Comparison of ENCODE assay signal across 14 mouse cellular contexts in the genomic region with DNA sequence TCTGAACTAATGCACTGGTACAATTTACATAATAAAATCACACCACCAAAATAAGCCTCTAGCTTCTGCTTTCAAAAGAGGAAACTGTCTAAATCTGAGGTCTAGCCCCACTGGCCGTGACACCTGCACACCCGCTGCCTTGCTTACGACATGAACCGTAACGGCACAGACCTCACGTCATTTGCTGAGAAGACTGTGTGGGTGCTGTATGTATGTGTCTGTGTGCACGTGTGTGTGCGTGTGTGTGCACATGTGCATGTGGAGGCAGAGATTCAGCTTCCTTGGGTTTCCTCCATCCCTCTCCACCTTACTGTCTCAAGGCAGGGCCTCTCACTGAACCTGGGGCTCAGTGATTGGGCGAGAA. TPM values are rescaled to one million over a fixed set of nuclear protein-coding genes. Genes with fewer than 3 reads are reported as not detected.
A peak's percentile ranks its signal among the peaks of the same experiment; 100 is the strongest.
DNase-seq lines count a peak whose midpoint lies in the region; ATAC-seq and TF ChIP-seq lines count a peak whose summit lies in the region.
"Had no signal": no experiment of that assay in that cellular context is flagged by ENCODE, and none has a peak within 500 bp of the region (broad histone marks: within the 10 kb centered on the region; RNA-seq: fewer than 3 reads in every experiment).

No protein-coding gene starts in this region.

- peaks cover 80% of the 10 kb centered on the region for H3K36me3 ChIP-seq in midbrain, embryonic 13.5 days
- H3K36me3 ChIP-seq in midbrain, postnatal 0 days (ENCODE audit: insufficient read depth, low read length) = peaks cover 37% of the 10 kb centered on the region
- peaks cover 55% of the 10 kb centered on the region for H3K36me3 ChIP-seq in liver, postnatal 0 days (replicated peaks; ENCODE audit: insufficient read depth, low read length)

- no peak for DNase-seq in midbrain, postnatal 0 days (ENCODE audit: low spot score)
- DNase-seq in liver, postnatal 0 days = peak; percentile 64
- DNase-seq in spleen, adult 18-20 months = peak; percentile 57 to 75
- no peak for DNase-seq in cerebellum, adult 11-12 months
- DNase-seq in ovary, postnatal 10 days (ENCODE audit: low spot score) = no peak
- DNase-seq in left cerebral cortex, postnatal 4 days = no peak

- H3K9ac ChIP-seq in midbrain, embryonic 13.5 days (replicated peaks) = no peak overlapping the region
- H3K9ac ChIP-seq in midbrain, postnatal 0 days (replicated peaks; ENCODE audit: low read length, poor library complexity, severe bottlenecking) = no peak overlapping the region
- H3K9ac ChIP-seq in liver, postnatal 0 days (replicated peaks) = no peak overlapping the region
- H3K9ac ChIP-seq: limb, embryonic 15.5 days; stomach, embryonic 15.5 days had no signal

- TF ChIP-seq CTCF in midbrain, postnatal 0 days (IDR thresholded peaks at IDR 0.05) = no peak
- no peak for TF ChIP-seq CTCF in liver, postnatal 0 days (IDR thresholded peaks at IDR 0.05; ENCODE audit: low read depth)

- no peak for TF ChIP-seq EP300 in liver, postnatal 0 days (IDR thresholded peaks at IDR 0.05; ENCODE audit: low read depth)

- no peak overlapping the region for H3K4me3 ChIP-seq in midbrain, embryonic 13.5 days (replicated peaks)
- no peak overlapping the region for H3K4me3 ChIP-seq in midbrain, postnatal 0 days (ENCODE audit: low read depth, low read length)
- H3K4me3 ChIP-seq in liver, postnatal 0 days (ENCODE audit: low read depth, low read length) = no peak overlapping the region
- H3K4me3 ChIP-seq: hindbrain, embryonic 10.5 days; limb, embryonic 15.5 days; stomach, embryonic 15.5 days had no signal

- H3K27me3 ChIP-seq in midbrain, embryonic 13.5 days = no peaks in the 10 kb centered on the region
- no peaks in the 10 kb centered on the region for H3K27me3 ChIP-seq in midbrain, postnatal 0 days (ENCODE audit: insufficient read depth, low read length)
- no peaks in the 10 kb centered on the region for H3K27me3 ChIP-seq in liver, postnatal 0 days (ENCODE audit: insufficient read depth, low read length)
- H3K27me3 ChIP-seq: limb, embryonic 15.5 days; stomach, embryonic 15.5 days had no signal

- H3K27ac ChIP-seq in midbrain, embryonic 13.5 days = no peak overlapping the region
- no peak overlapping the region for H3K27ac ChIP-seq in midbrain, postnatal 0 days (ENCODE audit: low read depth, low read length)
- peak overlapping the region; percentile 71 for H3K27ac ChIP-seq in liver, postnatal 0 days (ENCODE audit: low read depth)
- H3K27ac ChIP-seq: hindbrain, embryonic 10.5 days; limb, embryonic 15.5 days; stomach, embryonic 15.5 days had no signal

- ATAC-seq in midbrain, embryonic 13.5 days = peak; percentile 49; the same call in 1 of the 2 replicates
- no peak for ATAC-seq in midbrain, postnatal 0 days (ENCODE audit: low FRiP score)
- ATAC-seq in liver, postnatal 0 days = peak; percentile 66

- WGBS in midbrain, embryonic 13.5 days = 97% methylated on average over 9 of the region's 9 CpGs
- WGBS in midbrain, postnatal 0 days = 98% methylated on average over 9 of the region's 9 CpGs
- 58% methylated on average over 9 of the region's 9 CpGs for WGBS in liver, postnatal 0 days (ENCODE audit: insufficient replicate concordance)

- H3K4me1 ChIP-seq in midbrain, embryonic 13.5 days (replicated peaks) = peaks cover 2% of the 10 kb centered on the region; the same call in 1 of the 2 replicates
- H3K4me1 ChIP-seq in midbrain, postnatal 0 days (ENCODE audit: insufficient read depth, low read length) = no peaks in the 10 kb centered on the region
- no peaks in the 10 kb centered on the region for H3K4me1 ChIP-seq in liver, postnatal 0 days (ENCODE audit: insufficient read depth)
- H3K4me1 ChIP-seq: hindbrain, embryonic 10.5 days; limb, embryonic 15.5 days; stomach, embryonic 15.5 days had no signal

- no peaks in the 10 kb centered on the region for H3K9me3 ChIP-seq in midbrain, embryonic 13.5 days
- H3K9me3 ChIP-seq in midbrain, postnatal 0 days (ENCODE audit: low read length) = no peaks in the 10 kb centered on the region
- no peaks in the 10 kb centered on the region for H3K9me3 ChIP-seq in liver, postnatal 0 days (ENCODE audit: low read length)
- H3K9me3 ChIP-seq: hindbrain, embryonic 10.5 days; limb, embryonic 15.5 days; stomach, embryonic 15.5 days had no signal

- no peak overlapping the region for H3K4me2 ChIP-seq in midbrain, embryonic 13.5 days (replicated peaks)
- H3K4me2 ChIP-seq in midbrain, postnatal 0 days (ENCODE audit: low read depth, low read length, poor library complexity, severe bottlenecking) = no peak overlapping the region
- H3K4me2 ChIP-seq in liver, postnatal 0 days (ENCODE audit: low read depth, low read length) = peak overlapping the region; percentile 31; the same call in 1 of the 2 replicates
- H3K4me2 ChIP-seq: limb, embryonic 15.5 days; stomach, embryonic 15.5 days had no signal

- intact Hi-C loops in left cerebral cortex, postnatal 4 days (cut with DNase I) = no loop called here

RNA-seq across cellular contexts. Expression of a gene that starts 8.2 kb away (rescaled TPM):
- 141 and 160 TPM in 2 replicates for polyA plus RNA-seq in midbrain, embryonic 13.5 days (2015; fragmentation: Nextera tagmentation; extraction: Ambion mirVana)
- total RNA-seq in midbrain, postnatal 0 days (2014; rRNA removed) = 79.0 and 90.4 TPM in 2 replicates
- 104 and 107 TPM in 2 replicates for polyA plus RNA-seq in midbrain, postnatal 0 days (2015; fragmentation: Nextera tagmentation; extraction: Ambion mirVana)
- 31.2 and 32.2 TPM in 2 replicates for polyA plus RNA-seq in liver, postnatal 0 days (2015; fragmentation: Nextera tagmentation; extraction: Ambion mirVana)
- 10 to 100 TPM; 74.0 to 74.6 TPM for total RNA-seq in left cerebral cortex, postnatal 4 days (2021)

RNA-seq across cellular contexts. Expression of a gene that starts 22.4 kb away (rescaled TPM):
- polyA plus RNA-seq in midbrain, embryonic 13.5 days (2015; fragmentation: Nextera tagmentation; extraction: Ambion mirVana) = not detected in 2 replicates
- not detected in 2 replicates for total RNA-seq in midbrain, postnatal 0 days (2014; rRNA removed)
- polyA plus RNA-seq in midbrain, postnatal 0 days (2015; fragmentation: Nextera tagmentation; extraction: Ambion mirVana) = 0.22 and 0.26 TPM in 2 replicates
- not detected in 2 replicates for polyA plus RNA-seq in liver, postnatal 0 days (2015; fragmentation: Nextera tagmentation; extraction: Ambion mirVana)
- total RNA-seq in left cerebral cortex, postnatal 4 days (2021) = not detected
- total RNA-seq: heart, adult 18-20 months; layer of hippocampus, postnatal 25 days had no signal
- polyA plus RNA-seq: brain, embryonic 14.5 days; embryonic facial prominence, embryonic 14.5 days; hindbrain, embryonic 10.5 days; limb, embryonic 15.5 days; stomach, embryonic 15.5 days had no signal

Comparison
In these comparisons a context has a peak if more than half of its experiments do, and no peak if none do; other contexts are left out.
1. DNase-seq: peak in liver, postnatal 0 days (single experiment) and spleen, adult 18-20 months (2 of 2); none in midbrain, postnatal 0 days (single experiment), cerebellum, adult 11-12 months (single experiment), ovary, postnatal 10 days (single experiment) and left cerebral cortex, postnatal 4 days (single experiment).